Mouse (Mus musculus): ENCODE results near the gene Arid3c.

Arid3c gene

DNA sequence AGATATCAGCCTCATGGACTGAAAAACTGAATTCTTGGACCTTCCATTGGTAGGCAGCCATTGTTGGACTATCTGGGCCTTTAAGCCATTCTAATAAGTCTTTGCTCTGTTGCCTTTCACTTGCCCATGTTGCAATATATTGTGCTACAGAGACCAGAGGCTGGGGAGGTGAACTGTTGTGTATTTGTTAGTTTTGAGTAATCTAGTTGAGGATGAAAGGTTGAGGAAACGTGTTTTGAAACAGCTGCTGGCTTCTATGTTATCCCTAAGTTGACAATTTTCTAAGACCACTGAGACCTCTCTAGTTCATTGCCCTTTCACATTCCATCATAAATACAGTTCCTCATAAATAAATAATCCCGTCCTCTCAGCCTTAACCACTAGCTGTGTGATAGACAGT is 13.2 kb upstream of the Arid3c start:
- no peak for DNase-seq

- peak; percentile 89 to 94 for DNase-seq
Observed at GRCm38 (mm10) chr4:41741158-41741560, 10.2 kb upstream of the Arid3c start.

- peak; percentile 45 to 47 for DNase-seq
Observed at GRCm38 (mm10) chr4:41740380-41741157, 9.6 kb upstream of the Arid3c start.

DNA sequence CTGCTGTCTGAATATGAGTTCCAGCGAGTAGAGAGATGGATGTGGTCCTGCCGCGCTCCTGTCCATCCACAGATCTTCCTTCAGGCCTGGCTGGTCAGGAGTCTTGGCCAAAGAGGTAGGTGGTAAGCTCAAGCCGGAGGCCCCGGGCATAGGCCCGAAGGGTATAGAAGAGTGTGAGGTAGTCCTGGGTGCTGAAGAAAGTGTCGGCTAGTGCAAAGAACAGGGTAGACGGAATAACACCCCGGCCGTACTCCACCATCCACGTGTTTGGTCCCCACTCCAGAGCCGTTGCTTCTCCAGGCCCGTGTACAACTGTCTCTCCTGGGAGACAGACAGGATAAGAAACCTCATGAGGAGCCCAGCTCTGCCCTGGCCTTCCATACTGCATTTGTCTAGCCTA is 8.3 kb upstream of the Arid3c start:
- DNase-seq, result no peak

- no peak for DNase-seq
Observed at GRCm38 (mm10) chr4:41738256-41738603, 7.3 kb upstream of the Arid3c start.

GRCm38 (mm10) chr4:41737602-41738255 is 6.8 kb upstream of the Arid3c start:
- DNase-seq, result peak; percentile 50 to 61

GRCm38 (mm10) chr4:41726826-41727621 is 3.9 kb downstream of the Arid3c start:
- DNase-seq, result no peak

DNA sequence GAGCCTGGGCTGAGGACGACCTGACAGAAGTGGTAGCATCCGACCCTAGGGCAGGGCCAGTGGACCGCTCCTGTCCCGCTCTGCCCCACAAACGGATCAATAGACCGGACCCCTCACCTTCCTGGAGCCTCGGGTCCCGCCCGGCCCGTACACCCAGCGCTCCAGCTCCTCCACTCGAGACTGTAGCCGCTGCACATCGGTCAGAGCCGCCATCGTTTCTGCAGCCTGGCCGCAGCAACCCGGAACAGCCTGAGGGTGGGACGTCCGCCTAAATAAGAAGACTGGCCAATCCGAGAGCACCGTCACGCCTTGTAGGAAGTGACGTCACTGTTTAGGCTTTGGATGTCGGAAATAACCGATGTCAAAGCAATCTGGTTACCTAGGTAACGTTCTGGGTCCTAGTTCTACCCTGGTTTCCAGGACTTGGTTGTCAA is 8.0 kb downstream of the Arid3c start, which contains the start of gene Dctn3:
Gene Dctn3 (minus strand): TSS at position 253 of the 434 bp plus-strand sequence.
- DNase-seq, result peak; percentile 76 to 80

GRCm38 (mm10) chr4:41716834-41717233 is 14.1 kb downstream of the Arid3c start:
- no peak for DNase-seq

DNA sequence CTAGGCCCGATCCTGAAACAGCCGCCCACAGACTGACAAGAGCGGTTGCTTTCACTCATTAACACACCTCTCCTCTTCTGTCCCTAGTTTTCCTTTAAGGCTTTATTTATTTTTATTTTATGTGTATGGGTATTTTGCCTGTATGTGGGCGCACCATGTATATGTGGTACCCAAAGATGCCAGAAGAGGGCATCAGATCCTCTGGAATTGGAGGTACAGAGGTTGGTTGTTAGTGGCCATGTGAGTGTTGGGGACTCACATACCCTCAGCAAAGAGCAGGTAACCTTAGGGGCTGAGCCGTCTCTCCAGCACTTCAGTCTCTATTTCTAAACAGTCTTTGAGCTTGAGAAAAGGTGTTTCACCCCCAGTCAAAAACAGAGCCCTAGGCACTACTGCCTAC is 15.3 kb downstream of the Arid3c start:
- DNase-seq, result no peak

DNA sequence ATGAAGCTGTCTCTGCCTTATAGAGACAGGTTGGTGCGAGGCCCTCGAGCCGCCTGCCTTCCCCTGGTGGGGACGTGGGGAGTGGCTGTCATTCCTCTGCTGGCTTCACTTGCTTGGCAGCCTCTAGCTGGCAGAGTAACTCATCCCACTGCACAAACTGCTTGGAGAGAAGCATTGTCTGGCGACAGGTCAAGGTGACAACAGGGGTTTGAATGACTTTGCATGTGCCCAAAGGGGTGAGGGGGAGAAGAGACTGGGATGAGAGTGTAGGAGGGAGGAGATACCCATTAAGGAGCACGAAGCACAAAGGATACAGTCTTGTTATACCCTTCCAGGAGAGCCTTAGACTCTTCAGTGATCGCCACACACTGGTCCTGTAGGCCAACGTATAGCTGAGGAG is 15.9 kb downstream of the Arid3c start:
- no peak for DNase-seq

DNA sequence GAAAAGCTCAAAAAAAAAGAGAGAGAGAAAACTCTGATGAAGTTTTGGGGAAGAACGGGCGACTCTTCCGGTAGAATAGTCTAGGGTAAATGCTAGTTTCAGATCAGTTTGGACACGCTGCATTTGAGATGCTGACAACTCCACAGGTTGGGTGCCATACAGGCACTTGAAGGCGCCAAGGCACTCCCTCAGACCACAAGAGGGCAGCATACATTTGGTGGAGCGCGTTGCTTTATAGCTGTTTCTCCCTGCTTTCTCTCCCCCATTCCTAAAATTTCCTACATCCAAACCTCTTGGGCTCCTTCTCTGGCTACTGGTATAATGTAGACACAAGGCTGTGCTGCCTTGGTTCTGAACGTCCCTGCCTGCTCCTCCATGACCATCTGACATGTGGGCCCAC is 16.7 kb downstream of the Arid3c start:
- no peak for DNase-seq

GRCm38 (mm10) chr4:41713197-41714067 is 17.5 kb downstream of the Arid3c start, which contains the start of gene Rpp25l:
Rpp25l (minus strand) TSS chr4:41713534.
- peak; percentile 70 to 75 for DNase-seq

GRCm38 (mm10) chr4:41712421-41713196 is 18.3 kb downstream of the Arid3c start:
- no peak for DNase-seq

GRCm38 (mm10) chr4:41711705-41712375 is 19.1 kb downstream of the Arid3c start:
- no peak for DNase-seq

- no peak for DNase-seq
Observed at GRCm38 (mm10) chr4:41710229-41710628, 20.7 kb downstream of the Arid3c start.

- no peak for DNase-seq
Observed at GRCm38 (mm10) chr4:41708192-41708745, 22.7 kb downstream of the Arid3c start.

DNA sequence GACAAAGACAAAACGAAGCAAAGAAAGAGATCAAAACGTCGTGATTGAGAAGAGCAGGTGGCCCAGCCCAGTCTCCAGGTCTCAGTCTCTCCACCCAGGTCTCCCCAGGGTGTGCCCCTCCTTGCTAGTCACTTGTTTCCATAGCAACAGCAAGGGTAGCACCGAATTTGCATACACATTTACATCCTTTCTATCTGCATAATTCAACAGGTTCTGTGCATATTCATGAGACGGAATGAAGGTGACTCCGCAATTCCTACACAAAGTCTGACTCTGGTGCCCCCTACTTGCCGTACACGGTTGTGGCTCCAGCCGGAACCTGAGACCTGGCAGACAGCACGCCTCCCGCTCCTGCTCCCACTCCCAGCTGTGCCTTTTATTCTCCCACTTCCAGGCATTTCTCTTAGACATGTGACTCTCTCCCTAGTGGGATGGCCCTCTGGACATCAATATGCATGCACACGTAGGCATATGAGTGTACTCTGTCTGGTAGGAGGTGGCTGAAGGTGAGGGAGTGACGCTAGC is 23.9 kb downstream of the Arid3c start:
- DNase-seq, result peak; percentile 46 to 62

DNA sequence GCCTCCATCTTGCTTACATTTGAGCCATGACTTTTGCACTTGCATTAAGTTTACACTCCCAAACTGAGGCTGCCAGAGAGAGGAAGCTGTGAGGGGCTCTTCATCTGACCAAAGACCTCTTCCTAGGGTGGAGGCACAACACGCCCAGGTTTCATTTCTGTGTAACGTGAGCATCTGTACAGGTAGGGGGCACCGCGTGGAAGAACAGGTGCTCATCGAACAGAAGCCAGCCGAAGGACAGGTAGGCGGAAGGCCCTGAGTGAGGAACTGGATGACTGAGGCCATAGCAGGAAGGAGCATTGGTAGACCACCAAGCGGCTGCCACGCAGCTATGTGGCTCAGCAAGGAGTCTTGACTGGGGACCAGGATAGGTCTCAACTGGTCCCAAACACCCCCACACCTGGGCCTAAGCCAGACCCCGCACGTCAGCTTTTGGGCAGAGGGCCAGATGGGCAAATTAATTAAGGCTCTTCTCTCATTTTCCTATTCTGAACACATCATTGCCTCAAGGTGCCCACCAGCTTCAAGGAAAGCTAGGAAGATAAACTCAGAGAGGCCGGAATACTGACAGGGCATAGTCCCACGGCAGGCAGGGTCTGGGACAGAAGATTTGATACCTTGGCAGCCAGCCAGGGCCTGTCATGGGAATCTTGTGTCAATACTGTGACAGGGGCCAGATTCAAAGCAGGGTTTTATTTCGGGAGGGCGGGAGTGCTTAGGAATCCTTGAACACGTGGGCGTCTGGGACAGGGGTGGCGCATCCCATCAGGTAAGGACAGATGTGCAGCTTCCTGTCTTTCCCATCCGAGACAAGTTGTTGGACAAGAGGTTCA is 24.8 kb downstream of the Arid3c start:
- DNase-seq, result no peak

Measured in thymus, adult 18-20 months (tissue).